Mouse (Mus musculus) testis, postnatal 14 days (tissue): ENCODE measurements around the gene Psma7.

Source experiments
- DNase-seq: peaks from one replicate; pipeline ENCODE4 v3.0.0; 2021; ENCODE audit warnings: low spot score

Gene Psma7

DNA sequence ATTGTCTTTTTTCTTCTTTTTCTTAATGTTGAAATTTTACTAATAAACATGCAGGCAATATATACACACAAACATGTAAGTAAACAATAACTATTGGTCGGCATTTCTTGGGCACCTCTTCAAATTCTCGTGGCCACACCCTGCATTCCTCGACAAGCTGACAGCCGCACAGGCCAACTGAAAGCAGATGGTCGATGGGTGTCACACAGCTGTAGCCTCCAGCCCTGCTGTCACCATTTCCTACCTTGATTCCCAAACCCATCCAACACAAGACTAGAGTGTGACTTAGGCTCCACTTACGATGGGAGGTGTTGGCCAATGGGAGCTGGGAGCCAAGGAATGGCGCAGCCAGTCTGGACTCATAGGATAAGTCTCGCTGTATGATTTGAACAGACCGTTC, 40.6 kb downstream of the Psma7 start:
- DNase-seq, result no peak

- DNase-seq, result no peak
Observed at GRCm38 (mm10) chr2:179998431-179998830, 43.8 kb downstream of the Psma7 start.

GRCm38 (mm10) chr2:179993071-179993470, 49.2 kb downstream of the Psma7 start:
- no peak for DNase-seq

DNA sequence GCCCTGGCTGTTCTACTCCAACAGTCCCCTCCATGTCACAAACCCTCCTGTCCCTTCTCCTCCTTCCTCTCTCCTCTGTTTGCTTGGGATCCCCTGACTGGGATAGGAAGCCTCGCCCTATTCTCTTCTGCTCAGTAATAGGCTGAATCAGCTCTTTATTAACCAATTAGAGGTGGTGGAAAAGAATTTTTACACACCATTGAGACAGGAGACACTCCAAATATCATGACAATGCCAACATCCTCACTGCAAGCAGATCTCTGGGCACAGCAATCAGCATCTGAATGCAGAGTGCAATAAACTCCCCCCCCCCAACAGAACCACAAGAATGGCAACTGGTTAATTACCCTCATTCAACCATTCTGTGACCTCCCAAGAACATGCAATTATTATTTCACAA, 53.1 kb downstream of the Psma7 start:
- no peak for DNase-seq

DNA sequence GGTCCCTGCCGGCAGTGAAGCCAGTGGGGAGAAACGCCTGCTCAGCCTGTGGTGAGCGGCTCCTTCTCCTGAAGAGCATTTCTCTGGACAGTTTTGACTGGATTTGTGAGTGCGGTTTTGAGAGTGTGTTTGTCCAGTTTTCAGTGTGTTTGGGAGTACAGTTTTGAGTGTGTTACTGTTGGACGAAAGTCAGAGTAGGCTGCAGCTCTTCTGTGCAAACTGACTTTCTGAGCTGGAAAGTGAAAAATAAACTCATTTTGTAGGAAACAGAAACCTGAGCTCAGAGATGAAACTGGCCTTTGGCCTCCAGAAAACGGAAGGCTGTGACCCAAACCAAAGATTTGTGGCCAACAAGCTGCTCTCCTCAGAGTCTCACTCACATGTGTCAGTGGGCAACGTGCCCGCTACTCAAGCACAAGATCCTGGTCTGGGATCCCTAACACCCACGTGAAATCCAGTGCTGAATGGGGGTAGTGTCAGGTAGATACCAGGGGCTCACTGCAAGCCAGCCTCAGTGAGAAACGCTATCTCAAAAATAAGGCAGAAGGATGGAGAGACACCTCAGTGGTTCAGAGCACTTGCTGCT, 55.7 kb downstream of the Psma7 start:
- DNase-seq, result no peak
